Comparison of ENCODE assay signal across 26 mouse cellular contexts in genomic region chr17:51499541-51499940, GRCm38 (mm10).
"Had no signal": no experiment of that assay in that cellular context is flagged by ENCODE, and none has a peak within 500 bp of the region (broad histone marks: within the 10 kb centered on the region; RNA-seq: fewer than 3 reads in every experiment).

No protein-coding gene starts in this region.

- H3K27me3 ChIP-seq: heart, embryonic 13.5 days; heart, embryonic 15.5 days; hindbrain, embryonic 13.5 days; hindbrain, embryonic 15.5 days; kidney, embryonic 15.5 days; limb, embryonic 15.5 days; liver, embryonic 12.5 days had no signal

- H3K27ac ChIP-seq: heart, embryonic 13.5 days; heart, embryonic 15.5 days; hindbrain, embryonic 13.5 days; hindbrain, embryonic 15.5 days; hindbrain, postnatal 0 days; kidney, embryonic 15.5 days; kidney, postnatal 0 days; limb, embryonic 13.5 days; limb, embryonic 15.5 days; liver, embryonic 12.5 days; liver, embryonic 14.5 days had no signal

- H3K9me3 ChIP-seq: heart, embryonic 13.5 days; heart, embryonic 15.5 days; hindbrain, embryonic 13.5 days; hindbrain, embryonic 15.5 days; kidney, embryonic 15.5 days; limb, embryonic 13.5 days; limb, embryonic 15.5 days; liver, embryonic 12.5 days had no signal

- H3K36me3 ChIP-seq: heart, embryonic 13.5 days; heart, embryonic 15.5 days; hindbrain, embryonic 13.5 days; hindbrain, embryonic 15.5 days; kidney, embryonic 15.5 days; limb, embryonic 13.5 days; limb, embryonic 15.5 days; liver, embryonic 12.5 days had no signal

- H3K4me1 ChIP-seq: heart, embryonic 13.5 days; heart, embryonic 15.5 days; hindbrain, embryonic 15.5 days; kidney, embryonic 15.5 days; limb, embryonic 13.5 days; limb, embryonic 15.5 days; liver, embryonic 12.5 days had no signal

- H3K4me2 ChIP-seq: heart, embryonic 11.5 days; heart, embryonic 13.5 days; heart, embryonic 15.5 days; hindbrain, embryonic 13.5 days; hindbrain, embryonic 15.5 days; kidney, embryonic 15.5 days; limb, embryonic 13.5 days; limb, embryonic 15.5 days; liver, embryonic 12.5 days had no signal

- H3K4me3 ChIP-seq: heart, embryonic 13.5 days; heart, embryonic 15.5 days; hindbrain, embryonic 13.5 days; hindbrain, embryonic 15.5 days; kidney, embryonic 15.5 days; limb, embryonic 13.5 days; limb, embryonic 15.5 days; liver, embryonic 12.5 days had no signal

- DNase-seq: gastrocnemius, postnatal 14 days; gastrocnemius, postnatal 36 days; heart, adult 18-20 months; heart, postnatal 14 days; heart, postnatal 36 days; kidney, adult 11 months; kidney, adult 2 months; kidney, adult 9 months; kidney, postnatal 14 days; kidney, postnatal 36 days; layer of hippocampus, adult 9-11 months; layer of hippocampus, postnatal 36 days; left cerebral cortex, postnatal 4 days had no signal

- ATAC-seq: hindbrain, postnatal 0 days; intestine, embryonic 16.5 days; liver, embryonic 12.5 days had no signal

- H3K9ac ChIP-seq: heart, embryonic 13.5 days; heart, embryonic 15.5 days; hindbrain, embryonic 13.5 days; hindbrain, embryonic 15.5 days; kidney, embryonic 15.5 days; limb, embryonic 13.5 days; limb, embryonic 15.5 days; liver, embryonic 12.5 days; liver, embryonic 14.5 days had no signal
